Comparison of ENCODE assay signal across 9 mouse cellular contexts in genomic region chr4:95117158-95117681, GRCm38 (mm10).
DNase-seq lines count a peak whose midpoint lies in the region; ATAC-seq and TF ChIP-seq lines count a peak whose summit lies in the region.
"Had no signal": no experiment of that assay in that cellular context is flagged by ENCODE, and none has a peak within 500 bp of the region (broad histone marks: within the 10 kb centered on the region; RNA-seq: fewer than 3 reads in every experiment).

No protein-coding gene starts in this region.

- 48% methylated on average over 5 of the region's 5 CpGs for WGBS in liver, adult 2 months

- H3K79me2 ChIP-seq in liver, adult 2 months (ENCODE audit: control insufficient read depth, insufficient read depth, low read length), result no peaks in the 10 kb centered on the region

- H3K36me3 ChIP-seq in liver, adult 2 months (ENCODE audit: control insufficient read depth, insufficient read depth, low read length), result no peaks in the 10 kb centered on the region
- H3K36me3 ChIP-seq: limb, embryonic 12.5 days had no signal

- peak; percentile 17 for DNase-seq in liver, adult 2 months (ENCODE audit: extremely low read depth, low read depth, low spot score)
- DNase-seq in liver, result no peak
- peak; percentile 78 for DNase-seq in ZHBTc4 (ENCODE audit: low read depth, low spot score)
- DNase-seq in yolk sac, embryonic 10.5 days (ENCODE audit: low spot score), result no peak
- DNase-seq in retina, embryonic 14.5 days (ENCODE audit: low spot score), result no peak
- DNase-seq in frontal cortex, postnatal 25 days (ENCODE audit: low spot score in 2 of 2), result no peak

- no peaks in the 10 kb centered on the region for H3K27me3 ChIP-seq in liver, adult 2 months (ENCODE audit: control insufficient read depth, insufficient read depth, low read length)
- H3K27me3 ChIP-seq: limb, embryonic 12.5 days had no signal

- peak; percentile 97 for ATAC-seq in inflammation-experienced regulatory T-cells, adult 6 months
- ATAC-seq in neutrophil, adult 5-6 weeks (ENCODE audit: extremely low read depth, insufficient number of reproducible peaks, low FRiP score, poor library complexity, severe bottlenecking), result peak; percentile 73

- no peaks in the 10 kb centered on the region; the same call in 1 of the 2 replicates for H3K4me1 ChIP-seq in liver, adult 2 months (ENCODE audit: control insufficient read depth, insufficient read depth, low read length)

- TF ChIP-seq CTCF in liver, adult 2 months (IDR thresholded peaks at IDR 0.05; ENCODE audit: low read depth, low read length), result peak; percentile 54

- no peak overlapping the region for H3K9ac ChIP-seq in liver, adult 2 months (ENCODE audit: low read depth, low read length)
- H3K9ac ChIP-seq: limb, embryonic 12.5 days had no signal

- H3K4me3 ChIP-seq in liver, adult 2 months (ENCODE audit: insufficient read depth, low read depth, low read length), result no peak overlapping the region
- H3K4me3 ChIP-seq: limb, embryonic 12.5 days had no signal

- no peak overlapping the region for H3K27ac ChIP-seq in liver, adult 2 months (replicated peaks; ENCODE audit: insufficient read depth, low read depth, low read length)
- H3K27ac ChIP-seq: limb, embryonic 12.5 days had no signal

- TF ChIP-seq POLR2A in liver, adult 2 months (IDR thresholded peaks at IDR 0.05; ENCODE audit: extremely low read depth, insufficient read depth, low read length), result no peak

Comparison
In these comparisons a context has a peak if more than half of its experiments do, and no peak if none do; other contexts are left out.
1. DNase-seq: peak in liver, adult 2 months (single experiment) and ZHBTc4 (single experiment); none in liver (single experiment), yolk sac, embryonic 10.5 days (single experiment), retina, embryonic 14.5 days (single experiment) and frontal cortex, postnatal 25 days (0 of 2).